Mouse (Mus musculus): Measurements from ENCODE around the gene Zfp277. TPM values are rescaled to one million over a fixed set of nuclear protein-coding genes. Genes with fewer than 3 reads are reported as not detected.

Zfp277 gene
- polyA plus RNA-seq, 1 experiment = 8.6 TPM

GRCm38 (mm10) chr12:40445206-40445605, 496 bp downstream of the Zfp277 start:
- DNase-seq (ENCODE audit: low read depth) = peak; percentile 6

- no peak for DNase-seq (ENCODE audit: low read depth)
These were observed 7.7 kb downstream of the Zfp277 start for GRCm38 (mm10) chr12:40438049-40438448.

- DNase-seq (ENCODE audit: low read depth) = no peak
These were observed 11.6 kb downstream of the Zfp277 start for GRCm38 (mm10) chr12:40434101-40434500.

- DNase-seq (ENCODE audit: low read depth) = no peak
These were observed 14.6 kb downstream of the Zfp277 start for GRCm38 (mm10) chr12:40431075-40431474.

- no peak for DNase-seq (ENCODE audit: low read depth)
These were observed 15.7 kb downstream of the Zfp277 start for GRCm38 (mm10) chr12:40429976-40430375.

GRCm38 (mm10) chr12:40427606-40428005, 18.1 kb downstream of the Zfp277 start:
- DNase-seq (ENCODE audit: low read depth) = no peak

- DNase-seq (ENCODE audit: low read depth) = no peak
These were observed 20.7 kb downstream of the Zfp277 start for GRCm38 (mm10) chr12:40424991-40425390.

- no peak for DNase-seq (ENCODE audit: low read depth)
These were observed 28.4 kb downstream of the Zfp277 start for GRCm38 (mm10) chr12:40417257-40417656.

GRCm38 (mm10) chr12:40415312-40415925, 30.3 kb downstream of the Zfp277 start:
- DNase-seq (ENCODE audit: low read depth) = no peak

- DNase-seq (ENCODE audit: low read depth) = no peak
These were observed 30.9 kb downstream of the Zfp277 start for GRCm38 (mm10) chr12:40414682-40415311.

GRCm38 (mm10) chr12:40399812-40400211, 45.9 kb downstream of the Zfp277 start:
- no peak for DNase-seq (ENCODE audit: low read depth)

GRCm38 (mm10) chr12:40399386-40399785, 46.3 kb downstream of the Zfp277 start:
- no peak for DNase-seq (ENCODE audit: low read depth)

GRCm38 (mm10) chr12:40398916-40399315, 46.8 kb downstream of the Zfp277 start:
- DNase-seq (ENCODE audit: low read depth) = no peak

- no peak for DNase-seq (ENCODE audit: low read depth)
These were observed 52.8 kb downstream of the Zfp277 start for GRCm38 (mm10) chr12:40392869-40393268.

- DNase-seq (ENCODE audit: low read depth) = no peak
These were observed 54.4 kb downstream of the Zfp277 start for GRCm38 (mm10) chr12:40391262-40391661.

GRCm38 (mm10) chr12:40387786-40388185, 57.9 kb downstream of the Zfp277 start:
- DNase-seq (ENCODE audit: low read depth) = no peak

GRCm38 (mm10) chr12:40385301-40385700, 60.4 kb downstream of the Zfp277 start:
- no peak for DNase-seq (ENCODE audit: low read depth)

- DNase-seq (ENCODE audit: low read depth) = no peak
These were observed 62.0 kb downstream of the Zfp277 start for GRCm38 (mm10) chr12:40383718-40384117.

GRCm38 (mm10) chr12:40382539-40382938, 63.2 kb downstream of the Zfp277 start:
- DNase-seq (ENCODE audit: low read depth) = no peak

- no peak for DNase-seq (ENCODE audit: low read depth)
These were observed 63.9 kb downstream of the Zfp277 start for GRCm38 (mm10) chr12:40381824-40382223.

GRCm38 (mm10) chr12:40381173-40381801, 64.4 kb downstream of the Zfp277 start:
- no peak for DNase-seq (ENCODE audit: low read depth)

- DNase-seq (ENCODE audit: low read depth) = no peak
These were observed 66.2 kb downstream of the Zfp277 start for GRCm38 (mm10) chr12:40379538-40379923.

Data from gonadal fat pad, adult 2 months (tissue).